Mouse (Mus musculus) G1E (cell line): ENCODE data around the gene Nmi.

ENCODE experiments used
- CTCF ChIP-seq: IDR thresholded peaks from 2 replicates; pipeline ENCODE4 v1.5.1; 2012; ENCODE audit warnings: low read depth, low read length, inconsistent platforms, mixed read lengths
- GATA1 ChIP-seq: IDR thresholded peaks from 2 replicates; pipeline ENCODE4 v1.6.1; 2012; ENCODE audit warnings: borderline replicate concordance, low read length, inconsistent platforms, mixed read lengths
- TAL1 ChIP-seq: conservative IDR thresholded peaks from 2 replicates; pipeline ENCODE4 v1.6.1; 2012; ENCODE audit warnings: low read depth, low read length, inconsistent platforms, mixed read lengths

DNA sequence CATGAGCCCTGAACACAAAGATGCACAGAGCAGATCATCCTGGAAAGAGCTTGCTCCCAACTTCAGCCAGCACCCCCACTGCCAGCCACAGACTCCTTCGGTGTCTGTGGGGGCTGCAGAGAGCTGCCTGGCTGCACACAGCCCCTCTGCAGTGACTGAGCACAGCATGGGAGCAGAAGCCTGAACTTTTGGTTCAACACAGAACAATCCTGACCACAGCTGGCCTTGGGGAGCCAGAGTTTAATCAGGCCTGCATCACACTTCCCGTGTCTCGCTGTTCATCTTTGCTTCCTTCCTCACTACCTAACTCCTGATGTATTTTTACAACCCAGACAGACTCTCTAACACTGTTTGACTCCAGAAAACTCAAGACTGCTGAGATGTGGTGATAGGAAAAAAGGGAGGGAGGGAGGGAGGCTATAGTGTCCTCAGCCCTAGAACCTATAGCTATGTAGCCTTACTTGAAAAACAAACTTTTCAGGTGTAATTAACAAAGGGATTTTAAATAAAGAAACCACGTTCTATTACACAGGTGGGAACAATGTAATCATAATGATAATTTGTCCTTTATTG is 65.7 kb downstream of the Nmi start:
- TF ChIP-seq CTCF (no peak), TAL1 (no peak), GATA1 (no peak)
